Mouse (Mus musculus) intestine, embryonic 14.5 days (tissue): ENCODE measurements at regions not wholly inside any gene's neighbourhood (a gene's known extent, or its start where the extent isn't known, plus 50 kb on each side); places are given as distances from the start of the nearest gene placed in this dataset.

ENCODE experiments used
- ATAC-seq: fragments of 200-750 bp; cut with Nextera tagmentation; replicated peaks from 2 replicates; pipeline ENCODE4 v1.8.0; 2017; ENCODE audit warnings: low read depth, moderate number of reproducible peaks, moderate TSS enrichment, moderate library complexity; ENCODE audit not compliant: low FRiP score, low TSS enrichment
- DNase-seq: peaks from one replicate; pipeline ENCODE4 v3.0.0-alpha.2; 2018; ENCODE audit warnings: low spot score
- H3K27ac ChIP-seq: fragments of 300-500 bp; sonication (generic); 2 replicates; pipeline ENCODE4 v1.5.1; 2014; ENCODE audit warnings: low read depth, mild to moderate bottlenecking, control low read depth
- H3K27me3 ChIP-seq: fragments of 300-500 bp; sonication (generic); replicated peaks from 2 replicates; pipeline ENCODE4 v1.6.1; 2014; ENCODE audit warnings: low read length, control low read depth; ENCODE audit not compliant: control insufficient read depth, insufficient read depth
- H3K36me3 ChIP-seq: fragments of 300-500 bp; sonication (generic); 2 replicates; pipeline ENCODE4 v1.6.1; 2014; ENCODE audit warnings: low read length, control low read depth; ENCODE audit not compliant: control insufficient read depth, insufficient read depth
- H3K4me1 ChIP-seq: fragments of 300-500 bp; sonication (generic); replicated peaks from 2 replicates; pipeline ENCODE4 v1.6.1; 2014; ENCODE audit warnings: low read length, control low read depth, mixed read lengths; ENCODE audit not compliant: control insufficient read depth, insufficient read depth
- H3K4me2 ChIP-seq: fragments of 300-500 bp; sonication (generic); 2 replicates; pipeline ENCODE4 v1.6.1; 2014; ENCODE audit warnings: low read length
- H3K4me3 ChIP-seq: fragments of 300-500 bp; sonication (generic); 2 replicates; pipeline ENCODE4 v1.5.1; 2014; ENCODE audit warnings: low read depth, low read length, control low read depth, mixed read lengths
- H3K9ac ChIP-seq: fragments of 300-500 bp; sonication (generic); 2 replicates; pipeline ENCODE4 v1.6.1; 2014; ENCODE audit warnings: mild to moderate bottlenecking, low read length
- H3K9me3 ChIP-seq: fragments of 300-500 bp; sonication (generic); 2 replicates; pipeline ENCODE4 v1.6.1; 2016; ENCODE audit warnings: low read length, control low read depth; ENCODE audit not compliant: control insufficient read depth
- WGBS: fragments of 180-500 bp; shearing (Covaris S2); extraction: QIAGEN DNeasy Blood & Tissue Kit; methylation state at CpG from one replicate; pipeline ENCODE4 v1.1.7; 2014; 5-methylcytosine and 5-hydroxymethylcytosine counted together

DNA sequence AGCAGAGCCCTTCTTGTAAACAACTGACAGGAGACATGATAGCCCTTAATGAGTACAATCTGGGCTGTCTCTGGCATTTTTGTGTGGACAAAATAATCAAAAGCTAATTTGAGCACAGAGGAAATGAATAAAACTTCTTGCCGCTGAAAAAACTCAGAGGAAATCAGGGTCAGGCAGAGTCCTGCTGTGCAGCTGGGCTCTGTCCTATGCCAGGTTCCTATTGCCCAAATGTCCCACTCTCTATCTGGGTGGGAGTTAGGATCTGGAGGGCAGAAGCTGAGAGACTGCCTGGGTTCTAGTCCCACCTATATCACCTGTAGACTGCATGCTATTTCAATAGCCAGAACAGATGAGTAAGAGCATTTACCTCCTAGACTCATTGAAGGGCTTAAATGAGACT lies 83.8 kb upstream of the Bmp2k start:
- Histone ChIP-seq H3K4me3 (no peak overlapping the region), H3K4me2 (no peak overlapping the region), H3K9ac (no peak overlapping the region), H3K27ac (no peak overlapping the region), H3K4me1 (peaks cover 4% of the 10 kb centered on the region), H3K36me3 (no peaks in the 10 kb centered on the region), H3K27me3 (no peaks in the 10 kb centered on the region), H3K9me3 (no peaks in the 10 kb centered on the region)
- 32% methylated on average over 1 of the region's 1 CpGs for WGBS
- ATAC-seq (no peak), DNase-seq (no peak)

DNA sequence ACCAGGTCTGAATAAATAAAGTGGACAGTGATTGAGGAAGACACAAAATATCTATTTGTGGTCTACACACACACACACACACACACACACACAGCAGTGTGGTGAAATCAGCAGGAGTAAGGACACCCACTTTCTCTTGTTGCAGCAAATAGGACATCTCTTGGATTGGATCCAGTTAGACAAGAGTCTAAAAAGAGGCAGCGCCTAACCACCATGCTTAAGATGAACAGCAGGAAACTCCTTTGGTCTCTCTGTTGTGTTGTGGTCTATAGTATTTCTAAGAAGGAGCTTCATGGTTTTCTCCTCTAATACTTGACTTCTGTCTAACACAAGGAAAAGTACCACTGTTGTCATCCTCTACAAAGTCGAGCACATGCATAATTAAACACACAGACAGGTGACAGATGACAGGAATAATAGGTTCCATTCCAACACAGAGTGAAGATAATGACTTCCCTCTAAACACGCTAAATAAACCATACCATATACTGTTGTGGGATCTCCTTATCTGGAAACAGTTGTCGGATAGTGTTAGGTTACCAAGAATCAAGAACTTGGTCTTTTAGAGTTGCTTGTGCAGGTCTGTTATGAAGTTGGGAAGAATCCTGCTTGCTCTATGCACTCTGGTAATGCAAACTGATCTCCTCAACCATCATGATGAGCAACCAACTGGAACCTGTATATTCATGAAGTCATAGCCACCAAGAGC lies 82.6 kb upstream of the Bmp2k start:
- Histone ChIP-seq H3K27me3 (no peaks in the 10 kb centered on the region), H3K9me3 (no peaks in the 10 kb centered on the region), H3K4me2 (no peak overlapping the region), H3K27ac (no peak overlapping the region), H3K4me1 (peaks cover 4% of the 10 kb centered on the region), H3K4me3 (no peak overlapping the region), H3K36me3 (no peaks in the 10 kb centered on the region), H3K9ac (no peak overlapping the region)
- WGBS = 87% methylated on average over 4 of the region's 4 CpGs
- DNase-seq = no peak
- no peak for ATAC-seq

DNA sequence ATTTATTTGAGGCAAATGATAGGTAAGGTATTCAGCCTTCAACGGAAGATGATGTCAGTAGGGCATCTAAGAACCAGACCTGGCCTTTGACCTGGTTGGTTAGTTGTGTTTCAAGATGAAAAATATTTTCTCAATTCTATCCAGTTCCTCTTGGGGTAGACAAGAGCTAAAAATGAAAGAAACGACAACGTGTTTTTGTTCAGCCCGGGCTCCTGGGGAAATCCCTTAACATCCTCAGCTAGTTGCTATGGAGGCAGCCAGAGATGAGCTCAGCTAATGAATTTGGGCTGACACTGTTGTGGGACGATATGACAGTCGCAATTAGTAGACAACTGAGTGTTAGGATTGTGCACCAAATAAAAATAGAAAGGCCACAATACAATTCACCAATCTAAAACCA lies 80.6 kb upstream of the Bmp2k start:
- Histone ChIP-seq H3K4me1 (peaks cover 7% of the 10 kb centered on the region), H3K36me3 (no peaks in the 10 kb centered on the region), H3K27ac (peak overlapping the region; percentile 16; the same call in 1 of the 2 replicates), H3K4me2 (no peak overlapping the region), H3K9me3 (no peaks in the 10 kb centered on the region), H3K4me3 (no peak overlapping the region), H3K27me3 (no peaks in the 10 kb centered on the region), H3K9ac (no peak overlapping the region)
- DNase-seq (no peak), ATAC-seq (no peak)
- WGBS = 85% methylated on average over 6 of the region's 6 CpGs

DNA sequence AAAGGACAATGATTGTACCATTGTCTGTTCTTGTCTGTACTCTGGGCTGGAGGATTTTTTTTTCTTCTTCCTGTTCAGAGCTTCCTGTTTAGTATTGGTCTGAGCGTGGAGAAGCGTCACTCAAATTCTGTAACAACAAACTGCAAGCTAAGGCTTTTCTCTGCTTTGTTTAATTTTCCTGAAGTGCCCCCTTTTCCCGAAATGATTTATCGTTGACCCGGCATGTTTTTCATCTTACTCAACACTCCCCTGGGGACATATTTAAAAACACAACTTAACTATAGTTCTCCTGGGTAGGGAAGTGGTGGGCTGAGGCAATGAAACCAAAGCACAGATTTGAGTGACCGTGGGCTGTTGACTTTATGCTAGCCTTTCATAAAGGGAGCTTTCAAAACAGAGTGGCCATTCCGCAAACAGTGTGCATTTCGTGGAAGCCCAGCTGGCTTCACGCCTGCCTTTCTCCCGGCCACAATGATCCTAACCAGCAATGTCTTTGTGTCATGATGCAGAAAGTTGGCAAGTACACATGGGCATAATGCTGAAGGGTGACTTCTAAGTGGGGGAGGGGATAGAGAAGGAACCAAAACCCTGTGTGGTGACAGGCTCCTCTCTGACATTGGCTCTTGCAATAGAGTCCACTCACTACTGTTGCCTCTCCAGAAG lies 79.8 kb upstream of the Bmp2k start:
- Histone ChIP-seq H3K4me1 (peaks cover 10% of the 10 kb centered on the region), H3K9me3 (no peaks in the 10 kb centered on the region), H3K27ac (peak overlapping the region; percentile 16; the same call in 1 of the 2 replicates), H3K4me2 (no peak overlapping the region), H3K27me3 (no peaks in the 10 kb centered on the region), H3K9ac (no peak overlapping the region), H3K4me3 (no peak overlapping the region), H3K36me3 (no peaks in the 10 kb centered on the region)
- ATAC-seq (no peak), DNase-seq (no peak)
- 42% methylated on average over 10 of the region's 10 CpGs for WGBS

DNA sequence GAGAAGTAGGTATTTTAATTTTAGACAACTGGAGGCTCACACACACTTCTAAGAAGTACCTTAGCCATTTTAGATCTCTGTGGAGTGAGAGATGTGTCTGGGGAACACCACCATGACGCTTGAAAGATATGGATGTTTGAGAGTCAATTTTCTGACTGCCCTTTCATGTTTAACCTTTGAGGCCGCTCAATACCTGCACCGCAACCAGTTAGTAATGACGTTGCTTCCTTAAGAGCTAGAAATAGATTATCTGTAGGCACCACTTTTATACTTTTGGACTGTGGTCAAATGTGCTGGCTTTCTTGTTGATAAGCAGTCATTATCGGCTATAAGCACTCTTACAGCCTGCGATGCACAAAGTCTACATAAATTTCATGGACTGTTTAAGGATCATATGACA lies 78.3 kb upstream of the Bmp2k start:
- Histone ChIP-seq H3K27me3 (no peaks in the 10 kb centered on the region), H3K36me3 (no peaks in the 10 kb centered on the region), H3K4me1 (peaks cover 7% of the 10 kb centered on the region; the same call in 1 of the 2 replicates), H3K9ac (no peak overlapping the region), H3K27ac (no peak overlapping the region), H3K4me2 (no peak overlapping the region), H3K9me3 (no peaks in the 10 kb centered on the region), H3K4me3 (no peak overlapping the region)
- DNase-seq (no peak), ATAC-seq (no peak)
- WGBS = 76% methylated on average over 6 of the region's 6 CpGs

DNA sequence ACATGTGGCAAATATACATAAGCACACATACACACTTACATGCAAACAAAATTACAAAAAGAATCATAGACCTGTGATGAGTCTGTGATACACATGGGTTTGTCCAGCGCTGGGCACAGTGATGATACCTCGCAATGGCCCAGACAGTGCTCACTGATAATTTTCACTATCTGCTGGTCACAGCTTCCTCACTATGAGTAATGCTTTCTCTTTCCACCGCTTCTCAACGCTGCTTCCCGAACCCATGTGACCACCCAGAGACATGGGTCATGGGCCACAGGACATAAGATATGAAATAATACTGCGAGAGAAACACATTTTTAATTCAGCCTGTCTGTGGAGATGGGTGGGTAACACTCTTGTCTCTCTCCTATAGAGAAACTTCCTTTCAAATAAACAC lies 76.5 kb upstream of the Bmp2k start:
- no peak for ATAC-seq

DNA sequence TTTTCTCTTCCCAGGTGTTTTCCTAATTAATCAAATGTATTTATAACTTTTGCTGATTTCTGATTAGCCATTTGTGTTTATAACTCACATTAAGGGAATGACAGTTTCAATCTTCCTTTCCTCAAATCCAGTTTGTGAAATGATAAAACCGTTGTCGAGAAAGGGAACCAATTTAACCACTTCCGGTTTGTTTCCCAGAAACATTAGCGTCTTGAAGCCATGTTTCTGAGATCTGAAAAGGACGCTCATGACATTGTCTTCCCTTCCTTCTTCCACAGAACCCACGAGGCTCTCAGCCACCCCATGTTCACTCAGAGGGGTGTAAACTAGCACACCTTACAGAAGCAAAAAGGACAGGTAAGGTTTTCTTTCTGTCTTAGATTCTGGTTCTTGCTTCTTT lies 76.0 kb upstream of the Bmp2k start:
- Histone ChIP-seq H3K4me2 (peak overlapping the region; percentile 14; the same call in 1 of the 2 replicates), H3K4me1 (peaks cover 7% of the 10 kb centered on the region; the same call in 1 of the 2 replicates), H3K9ac (no peak overlapping the region), H3K27ac (peak overlapping the region; percentile 6; the same call in 1 of the 2 replicates), H3K27me3 (no peaks in the 10 kb centered on the region), H3K9me3 (no peaks in the 10 kb centered on the region), H3K36me3 (no peaks in the 10 kb centered on the region), H3K4me3 (no peak overlapping the region)
- DNase-seq = no peak
- ATAC-seq = no peak
- WGBS = 79% methylated on average over 6 of the region's 6 CpGs

More for the DNA sequence above, 76.5 kb upstream of the Bmp2k start:
- H3K4me3 ChIP-seq = no peak overlapping the region
- H3K9me3 ChIP-seq = no peaks in the 10 kb centered on the region
- no peak overlapping the region for H3K9ac ChIP-seq
- no peaks in the 10 kb centered on the region for H3K36me3 ChIP-seq
- WGBS = 88% methylated on average over 6 of the region's 6 CpGs
- peaks cover 7% of the 10 kb centered on the region; the same call in 1 of the 2 replicates for H3K4me1 ChIP-seq
- H3K27ac ChIP-seq = no peak overlapping the region
- DNase-seq = no peak
- H3K4me2 ChIP-seq = no peak overlapping the region
- H3K27me3 ChIP-seq = no peaks in the 10 kb centered on the region

DNA sequence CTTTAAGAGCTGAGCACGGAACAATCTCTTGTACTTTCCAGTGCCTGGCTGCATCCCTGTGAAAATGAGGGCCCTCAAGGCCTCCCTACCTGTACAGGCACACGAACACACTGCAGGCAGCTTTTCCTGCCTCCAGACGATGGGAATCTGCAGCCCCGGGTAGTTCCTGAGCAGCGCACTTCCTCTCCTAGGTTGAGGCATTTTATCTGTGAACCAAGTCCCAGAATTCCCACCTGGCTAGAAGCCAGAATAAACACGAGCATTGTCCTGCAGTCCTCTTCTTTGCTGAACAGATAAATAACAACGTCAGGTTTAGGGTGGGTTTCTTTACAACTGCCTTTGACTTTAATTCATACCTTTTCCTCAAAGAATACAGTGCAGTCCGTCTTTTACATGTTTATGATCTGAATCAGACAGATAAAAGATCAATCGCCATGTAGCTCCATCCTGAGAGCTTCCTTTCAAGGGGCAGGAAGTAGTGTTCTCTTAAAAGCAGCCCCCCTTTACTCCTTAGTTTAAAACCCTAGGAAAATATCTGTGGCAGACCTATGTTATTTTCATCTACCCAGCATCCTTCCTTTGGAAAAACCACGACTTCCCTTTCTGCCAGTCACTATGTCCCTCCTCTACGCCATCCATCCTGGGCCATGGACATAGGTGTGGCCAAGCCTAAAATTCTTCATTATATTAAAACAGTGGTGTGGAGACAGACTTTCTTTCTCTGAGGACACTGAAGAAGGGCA lies 75.3 kb upstream of the Bmp2k start:
- no peak overlapping the region for H3K9ac ChIP-seq

More for the DNA sequence above, 75.3 kb upstream of the Bmp2k start:
- H3K4me1 ChIP-seq = peaks cover 7% of the 10 kb centered on the region; the same call in 1 of the 2 replicates
- H3K36me3 ChIP-seq = no peaks in the 10 kb centered on the region
- ATAC-seq (0 out of 2 replicates have a peak, but pooled peaks have one; percentile 40), DNase-seq (no peak)
- H3K27me3 ChIP-seq = no peaks in the 10 kb centered on the region
- 36% methylated on average over 11 of the region's 11 CpGs for WGBS
- no peak overlapping the region for H3K4me3 ChIP-seq
- no peaks in the 10 kb centered on the region for H3K9me3 ChIP-seq
- peak overlapping the region; percentile 14 for H3K4me2 ChIP-seq
- H3K27ac ChIP-seq = peak overlapping the region; percentile 6; the same call in 1 of the 2 replicates
